Mouse (Mus musculus): ENCODE data around the gene Cnn3.

The Cnn3 gene

GRCm38 (mm10) chr3:121464733-121465305, 38.5 kb downstream of the Cnn3 start:
- H3K9me3 ChIP-seq (ENCODE audit: low read length): no peaks in the 10 kb centered on the region
- H3K36me3 ChIP-seq (ENCODE audit: insufficient read depth, low read length): peaks cover 9% of the 10 kb centered on the region; the same call in 1 of the 2 replicates
- peaks cover 71% of the 10 kb centered on the region for H3K4me1 ChIP-seq (replicated peaks; ENCODE audit: low read depth, low read length)
- no peak for TF ChIP-seq POU5F1 (IDR thresholded peaks at IDR 0.05; ENCODE audit: borderline replicate concordance, low read length)
- TF ChIP-seq NANOG (IDR thresholded peaks at IDR 0.05; ENCODE audit: borderline replicate concordance, low read length): no peak
- TF ChIP-seq CTCF (conservative IDR thresholded peaks at IDR 0.05; ENCODE audit: low read length): no peak
- H3K27me3 ChIP-seq (ENCODE audit: insufficient read depth, low read length): no peaks in the 10 kb centered on the region
- no peak overlapping the region for H3K4me3 ChIP-seq (replicated peaks; ENCODE audit: low read length)

- TF ChIP-seq CTCF (conservative IDR thresholded peaks at IDR 0.05; ENCODE audit: low read length) (no peak), NANOG (IDR thresholded peaks at IDR 0.05; ENCODE audit: borderline replicate concordance, low read length) (no peak), POU5F1 (IDR thresholded peaks at IDR 0.05; ENCODE audit: borderline replicate concordance, low read length) (no peak)
- peaks cover under 1% of the 10 kb centered on the region; the same call in 1 of the 2 replicates for H3K36me3 ChIP-seq (ENCODE audit: insufficient read depth, low read length)
These were observed 39.5 kb downstream of the Cnn3 start for GRCm38 (mm10) chr3:121465795-121466194.

GRCm38 (mm10) chr3:121467094-121467552, 40.8 kb downstream of the Cnn3 start:
- no peaks in the 10 kb centered on the region for H3K9me3 ChIP-seq (ENCODE audit: low read length)
- peaks cover 76% of the 10 kb centered on the region for H3K4me1 ChIP-seq (replicated peaks; ENCODE audit: low read depth, low read length)
- H3K36me3 ChIP-seq (ENCODE audit: insufficient read depth, low read length): no peaks in the 10 kb centered on the region
- H3K27me3 ChIP-seq (ENCODE audit: insufficient read depth, low read length): no peaks in the 10 kb centered on the region
- TF ChIP-seq POU5F1 (IDR thresholded peaks at IDR 0.05; ENCODE audit: borderline replicate concordance, low read length) (no peak), CTCF (conservative IDR thresholded peaks at IDR 0.05; ENCODE audit: low read length) (no peak), NANOG (IDR thresholded peaks at IDR 0.05; ENCODE audit: borderline replicate concordance, low read length) (no peak)
- peak overlapping the region; percentile 35 for H3K4me3 ChIP-seq (replicated peaks; ENCODE audit: low read length)

More at GRCm38 (mm10) chr3:121465795-121466194, 39.5 kb downstream of the Cnn3 start:
- no peaks in the 10 kb centered on the region for H3K9me3 ChIP-seq (ENCODE audit: low read length)
- peaks cover 70% of the 10 kb centered on the region for H3K4me1 ChIP-seq (replicated peaks; ENCODE audit: low read depth, low read length)
- H3K27me3 ChIP-seq (ENCODE audit: insufficient read depth, low read length): no peaks in the 10 kb centered on the region
- H3K4me3 ChIP-seq (replicated peaks; ENCODE audit: low read length): no peak overlapping the region

GRCm38 (mm10) chr3:121468136-121468535, 41.8 kb downstream of the Cnn3 start:
- Histone ChIP-seq H3K27me3 (ENCODE audit: insufficient read depth, low read length) (no peaks in the 10 kb centered on the region), H3K4me1 (replicated peaks; ENCODE audit: low read depth, low read length) (peaks cover 80% of the 10 kb centered on the region), H3K4me3 (replicated peaks; ENCODE audit: low read length) (no peak overlapping the region), H3K9me3 (ENCODE audit: low read length) (no peaks in the 10 kb centered on the region), H3K36me3 (ENCODE audit: insufficient read depth, low read length) (no peaks in the 10 kb centered on the region)
- no peak for TF ChIP-seq NANOG (IDR thresholded peaks at IDR 0.05; ENCODE audit: borderline replicate concordance, low read length)
- no peak for TF ChIP-seq CTCF (conservative IDR thresholded peaks at IDR 0.05; ENCODE audit: low read length)
- TF ChIP-seq POU5F1 (IDR thresholded peaks at IDR 0.05; ENCODE audit: borderline replicate concordance, low read length): peak; percentile 52; the same call in 1 of the 2 replicates

- TF ChIP-seq NANOG (IDR thresholded peaks at IDR 0.05; ENCODE audit: borderline replicate concordance, low read length) (no peak), CTCF (conservative IDR thresholded peaks at IDR 0.05; ENCODE audit: low read length) (no peak), POU5F1 (IDR thresholded peaks at IDR 0.05; ENCODE audit: borderline replicate concordance, low read length) (no peak)
- peaks cover 74% of the 10 kb centered on the region for H3K4me1 ChIP-seq (replicated peaks; ENCODE audit: low read depth, low read length)
- no peaks in the 10 kb centered on the region for H3K36me3 ChIP-seq (ENCODE audit: insufficient read depth, low read length)
These were observed 43.1 kb downstream of the Cnn3 start for GRCm38 (mm10) chr3:121469185-121469975.

GRCm38 (mm10) chr3:121471703-121472102, 45.4 kb downstream of the Cnn3 start:
- H3K27me3 ChIP-seq (ENCODE audit: insufficient read depth, low read length): 0 out of 2 replicates have a peak, but pooled peaks cover 6% of the 10 kb centered on the region
- no peaks in the 10 kb centered on the region for H3K36me3 ChIP-seq (ENCODE audit: insufficient read depth, low read length)
- H3K4me1 ChIP-seq (replicated peaks; ENCODE audit: low read depth, low read length): peaks cover 54% of the 10 kb centered on the region
- H3K9me3 ChIP-seq (ENCODE audit: low read length): no peaks in the 10 kb centered on the region
- H3K4me3 ChIP-seq (replicated peaks; ENCODE audit: low read length): peak overlapping the region; percentile 56
- TF ChIP-seq NANOG (IDR thresholded peaks at IDR 0.05; ENCODE audit: borderline replicate concordance, low read length): no peak
- TF ChIP-seq CTCF (conservative IDR thresholded peaks at IDR 0.05; ENCODE audit: low read length): no peak
- TF ChIP-seq POU5F1 (IDR thresholded peaks at IDR 0.05; ENCODE audit: borderline replicate concordance, low read length): no peak

More at GRCm38 (mm10) chr3:121469185-121469975, 43.1 kb downstream of the Cnn3 start:
- Histone ChIP-seq H3K4me3 (replicated peaks; ENCODE audit: low read length) (peak overlapping the region; percentile 63), H3K27me3 (ENCODE audit: insufficient read depth, low read length) (no peaks in the 10 kb centered on the region), H3K9me3 (ENCODE audit: low read length) (no peaks in the 10 kb centered on the region)

GRCm38 (mm10) chr3:121474738-121475137, 48.4 kb downstream of the Cnn3 start:
- peaks cover 42% of the 10 kb centered on the region for H3K4me1 ChIP-seq (replicated peaks; ENCODE audit: low read depth, low read length)
- peaks cover 20% of the 10 kb centered on the region for H3K27me3 ChIP-seq (ENCODE audit: insufficient read depth, low read length)
- no peak overlapping the region for H3K4me3 ChIP-seq (replicated peaks; ENCODE audit: low read length)
- H3K36me3 ChIP-seq (ENCODE audit: insufficient read depth, low read length): no peaks in the 10 kb centered on the region
- H3K9me3 ChIP-seq (ENCODE audit: low read length): no peaks in the 10 kb centered on the region
- TF ChIP-seq NANOG (IDR thresholded peaks at IDR 0.05; ENCODE audit: borderline replicate concordance, low read length) (no peak), POU5F1 (IDR thresholded peaks at IDR 0.05; ENCODE audit: borderline replicate concordance, low read length) (no peak), CTCF (conservative IDR thresholded peaks at IDR 0.05; ENCODE audit: low read length) (no peak)
